Mouse (Mus musculus) spleen, postnatal 10 days (tissue): ENCODE data around the gene Wfdc6a.
"Not testable (repeated sequence)": the region's sequence is repeated elsewhere in the genome, so short reads cannot be mapped to it uniquely, and the experiment has no call there.

Experiments used
- DNase-seq, 2 experiments: peaks; one replicate each; pipeline ENCODE4 v3.0.0; 2021 to 2022; ENCODE audit warnings: low spot score in 2 of 2

Gene Wfdc6a

DNA sequence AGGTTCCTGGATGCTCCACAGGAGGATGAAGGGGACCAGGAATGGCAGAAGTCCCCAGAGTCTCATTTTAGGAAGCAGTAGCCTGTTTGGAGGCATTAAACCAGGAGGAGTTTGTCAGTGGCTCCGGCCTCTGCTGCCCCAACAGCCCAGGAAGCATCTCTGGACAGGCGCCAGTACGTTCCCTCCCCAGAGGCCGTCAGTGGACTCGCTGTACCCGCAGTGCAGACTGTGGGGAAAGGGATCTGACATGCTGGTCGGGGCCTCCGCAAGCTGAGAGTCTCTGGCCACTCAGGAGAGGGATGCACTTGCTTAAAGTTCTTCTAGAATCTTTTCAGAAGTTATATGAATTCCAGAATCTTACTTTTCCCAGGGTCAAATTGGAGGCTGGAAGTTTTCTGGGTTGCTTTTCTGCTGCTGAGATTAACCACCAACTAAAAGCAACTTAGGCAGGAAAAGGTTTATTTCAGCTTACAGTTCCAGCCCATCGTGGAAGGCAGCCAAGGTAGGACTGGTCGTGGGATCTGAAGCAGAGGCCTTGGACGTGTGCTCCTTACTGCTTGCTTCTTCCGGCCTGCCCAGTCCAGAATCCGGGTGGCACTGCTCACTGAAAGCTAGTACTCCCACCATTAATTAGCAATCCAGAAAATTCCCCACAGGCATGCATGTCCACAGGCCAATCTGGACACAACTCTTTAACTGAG is at the start of gene Wfdc6a:
Gene Wfdc6a (minus strand): TSS at position 423 of the 701 bp plus-strand sequence.
- not testable (repeated sequence) for DNase-seq

DNA sequence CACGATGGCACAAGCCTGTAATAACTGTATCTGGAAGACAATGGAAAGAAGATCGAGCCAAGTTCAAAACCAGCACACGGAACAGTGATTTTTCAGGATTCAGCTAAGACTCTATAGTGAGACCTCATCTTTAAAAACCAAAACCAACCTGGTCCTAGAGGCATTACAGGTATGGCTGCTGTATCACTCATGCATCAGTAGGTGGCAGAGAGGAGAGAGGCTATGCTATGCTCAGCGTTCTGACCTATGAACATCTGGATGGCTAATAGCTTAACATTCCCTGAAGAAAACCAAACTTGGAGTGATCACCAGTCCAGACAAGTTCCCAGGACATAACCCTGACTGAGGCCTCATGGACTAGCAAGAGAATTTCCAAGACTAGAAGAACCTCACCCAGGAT is 36.5 kb upstream of the Wfdc6a start:
- DNase-seq = no peak

DNA sequence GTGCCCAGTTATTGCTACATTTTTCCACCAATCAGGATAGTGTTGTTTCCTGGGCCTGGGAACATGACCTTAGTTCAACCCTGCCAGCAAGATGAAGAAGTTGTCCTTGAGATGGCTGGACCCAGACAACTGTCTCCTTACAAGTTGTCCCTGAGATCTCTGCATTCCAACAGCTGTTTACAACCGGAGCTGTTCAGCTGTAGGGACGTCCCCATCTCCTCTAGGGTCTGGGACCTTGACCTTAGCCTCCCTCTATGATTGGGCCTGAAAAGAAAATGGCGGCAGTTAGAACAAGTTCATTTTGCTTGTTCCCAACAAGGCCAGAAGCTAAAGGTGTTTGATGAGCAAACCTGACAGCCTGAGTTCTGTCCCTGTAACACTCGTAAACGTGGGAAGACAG is 33.8 kb upstream of the Wfdc6a start:
- no peak for DNase-seq

DNA sequence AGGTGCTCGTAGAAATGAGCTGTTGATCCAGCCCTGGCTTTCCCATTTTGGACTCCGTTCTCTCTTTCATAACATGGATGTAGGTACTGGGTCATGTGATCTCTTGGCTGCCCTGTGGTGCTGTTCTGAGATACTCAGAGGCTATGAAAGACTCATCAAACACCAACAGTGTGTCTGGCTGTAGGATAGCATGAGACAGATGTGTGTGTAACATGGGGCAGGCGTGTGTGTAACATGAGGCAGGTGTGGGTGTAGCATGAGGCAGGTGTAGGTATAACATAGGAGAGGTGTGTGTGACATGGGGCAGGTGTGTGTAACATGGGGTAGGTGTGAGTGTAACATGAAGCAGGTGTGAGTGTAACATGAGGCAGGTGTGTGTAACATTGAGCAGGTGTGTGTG is 30.1 kb upstream of the Wfdc6a start:
- no peak for DNase-seq

DNA sequence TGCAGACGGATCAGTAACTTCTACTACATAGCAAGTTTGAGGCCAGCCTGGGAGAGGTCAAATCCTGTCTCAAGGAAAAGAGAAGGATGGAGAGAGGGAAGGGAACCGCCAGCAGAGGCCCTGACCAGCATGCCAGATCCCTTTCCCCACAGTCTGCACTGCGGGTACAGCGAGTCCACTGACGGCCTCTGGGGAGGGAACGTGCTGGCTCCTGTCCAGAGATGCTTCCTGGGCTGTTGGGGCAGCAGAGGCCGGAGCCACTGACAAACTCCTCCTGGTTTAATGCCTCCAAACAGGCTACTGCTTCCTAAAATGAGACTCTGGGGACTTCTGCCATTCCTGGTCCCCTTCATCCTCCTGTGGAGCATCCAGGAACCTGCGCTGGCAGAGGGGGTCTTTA is 28.2 kb upstream of the Wfdc6a start, which contains the start of the genes Wfdc6b and Wfdc8:
Gene Wfdc6b (plus strand): TSS at position 52 of the 400 bp plus-strand sequence.
Gene Wfdc8 (minus strand): TSS at position 156 of the 400 bp plus-strand sequence.
- DNase-seq = not testable (repeated sequence)

DNA sequence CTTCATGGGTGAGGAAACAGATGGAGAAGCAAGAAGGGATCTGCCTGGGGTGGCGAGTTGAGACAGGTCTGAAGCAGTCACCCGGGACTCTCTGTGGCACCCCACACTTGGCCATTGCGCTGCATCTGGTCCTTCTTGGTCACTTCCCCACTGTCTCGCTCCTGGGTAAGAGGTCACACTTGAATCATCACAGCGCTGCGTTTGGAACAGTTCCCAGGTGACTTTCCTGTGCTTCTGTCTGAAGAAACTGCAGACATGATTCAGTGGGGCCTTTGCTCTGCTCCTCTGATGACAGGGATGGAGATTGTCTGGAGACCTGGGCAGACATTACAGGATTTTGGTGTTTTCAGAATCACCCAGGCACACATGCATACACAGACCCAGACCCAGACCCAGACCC is 23.5 kb upstream of the Wfdc6a start:
- DNase-seq = no peak

DNA sequence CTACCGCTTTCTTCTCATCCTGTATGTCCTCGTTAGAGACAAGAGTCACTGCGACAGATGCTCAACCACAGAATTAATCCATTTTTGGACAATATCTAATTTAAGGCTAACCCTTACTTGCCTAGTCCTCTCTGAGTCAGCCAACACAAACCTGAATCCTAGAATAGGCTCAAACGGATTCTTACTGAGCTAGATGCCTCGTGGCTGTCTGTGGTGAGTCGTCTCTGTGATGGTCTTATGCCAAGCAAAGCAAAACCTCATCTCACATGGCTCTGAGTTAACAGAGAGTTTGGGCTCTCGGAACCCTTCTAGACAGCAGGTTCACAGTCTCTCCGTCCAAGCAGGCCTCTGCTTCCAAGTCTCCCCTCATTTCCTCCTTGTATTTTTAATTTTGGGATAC is 19.2 kb upstream of the Wfdc6a start:
- DNase-seq = no peak

DNA sequence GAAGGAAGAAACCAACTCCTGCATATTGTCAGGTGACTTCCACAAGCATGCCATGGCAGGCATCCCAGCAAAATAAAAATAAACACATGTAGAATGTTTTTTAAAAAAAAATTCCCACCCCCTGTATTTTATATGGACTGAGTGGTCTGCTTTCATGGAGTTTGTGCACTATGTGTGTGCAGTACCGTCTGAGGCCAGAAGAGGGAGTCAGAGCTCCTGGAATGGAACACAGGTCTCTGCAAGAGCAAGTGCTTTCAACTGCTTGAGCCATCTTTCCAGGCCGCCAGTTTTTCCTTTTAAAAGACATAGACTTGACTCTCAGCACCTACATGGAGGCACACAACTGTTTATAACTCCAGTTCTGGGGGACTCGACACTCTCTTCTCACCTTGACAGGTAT is 18.2 kb upstream of the Wfdc6a start:
- no peak for DNase-seq

DNA sequence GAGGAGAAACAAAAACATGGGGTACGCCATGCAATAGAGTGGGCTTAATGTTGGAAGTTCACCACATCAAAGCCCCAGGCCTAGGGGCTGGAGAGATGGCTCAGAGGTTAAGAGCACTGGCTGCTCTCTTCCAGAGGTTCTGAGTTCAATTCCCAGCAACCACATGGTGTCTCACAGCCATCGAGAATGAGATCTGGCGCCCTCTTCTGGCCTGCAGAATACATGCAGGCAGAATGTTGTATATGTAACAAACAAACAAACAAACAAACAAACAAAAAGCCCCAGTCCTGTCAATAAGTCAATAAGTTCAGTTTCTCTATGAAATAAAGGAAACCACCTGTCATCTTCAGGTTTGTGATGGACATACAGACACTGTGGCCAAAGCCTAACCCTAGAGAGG is 14.9 kb upstream of the Wfdc6a start:
- DNase-seq = no peak

DNA sequence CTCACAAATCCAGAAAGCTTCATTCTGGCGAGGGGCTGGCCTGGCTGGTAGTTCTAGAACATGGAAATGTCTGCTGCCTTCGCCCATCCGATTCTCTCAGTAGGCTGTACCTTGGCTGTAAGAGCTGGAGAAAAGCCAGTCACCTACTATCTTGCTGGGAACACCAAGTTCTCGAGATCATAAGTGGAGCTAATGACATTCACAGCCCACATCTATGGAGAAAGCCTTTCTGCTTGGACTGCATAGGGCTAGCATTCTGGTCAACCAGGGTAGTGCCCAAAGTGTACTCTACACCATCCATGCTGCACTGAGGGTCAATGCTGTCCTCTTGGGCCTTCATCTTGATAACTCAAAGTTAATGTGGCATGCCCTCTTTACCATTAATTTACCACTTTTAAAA is 8.2 kb upstream of the Wfdc6a start, which contains the start of gene Eppin:
Gene Eppin (minus strand): TSS at position 101 of the 400 bp plus-strand sequence.
- DNase-seq = no peak

DNA sequence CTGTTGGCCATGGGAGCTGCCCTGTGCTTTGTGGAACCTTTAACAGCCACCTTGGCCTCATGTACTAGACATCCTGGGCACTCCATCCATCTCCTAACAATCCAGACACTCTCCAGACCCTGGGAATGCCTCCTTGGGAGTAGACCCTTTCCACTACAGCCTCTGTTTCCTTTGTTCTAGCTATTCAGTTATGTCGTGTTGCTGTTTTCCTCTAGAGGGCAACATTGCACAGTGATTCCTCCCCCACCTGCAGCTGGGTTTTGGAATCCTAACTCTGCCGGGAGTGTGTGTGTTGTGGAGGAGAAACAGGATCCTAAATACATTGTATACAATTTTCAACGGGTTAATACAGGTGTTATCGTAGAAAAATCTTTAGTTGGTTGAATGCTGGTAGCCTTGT is 6.8 kb upstream of the Wfdc6a start:
- no peak for DNase-seq

DNA sequence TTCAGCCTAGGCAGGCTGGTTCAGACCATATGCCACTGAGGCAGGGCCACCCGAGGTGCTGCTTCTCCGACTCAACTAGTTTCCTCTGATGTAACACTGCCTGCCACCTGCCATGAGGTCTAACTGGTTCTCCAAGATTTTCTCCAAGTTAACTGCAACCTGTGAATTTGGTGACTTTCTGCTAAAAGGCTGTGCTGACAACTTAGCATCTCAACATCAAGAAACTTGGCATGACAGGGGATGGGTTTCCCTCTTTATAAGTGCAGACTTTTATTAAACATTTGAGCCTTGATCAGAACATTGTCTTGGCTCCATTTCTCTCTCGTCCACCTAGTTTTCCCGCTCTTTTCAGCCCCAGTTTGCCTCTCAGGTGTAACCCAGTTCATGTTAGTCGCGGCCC is 11.9 kb downstream of the Wfdc6a start, which contains the start of gene Spint3:
Gene Spint3 (minus strand): TSS at position 101 of the 400 bp plus-strand sequence.
- DNase-seq = not testable (repeated sequence)

DNA sequence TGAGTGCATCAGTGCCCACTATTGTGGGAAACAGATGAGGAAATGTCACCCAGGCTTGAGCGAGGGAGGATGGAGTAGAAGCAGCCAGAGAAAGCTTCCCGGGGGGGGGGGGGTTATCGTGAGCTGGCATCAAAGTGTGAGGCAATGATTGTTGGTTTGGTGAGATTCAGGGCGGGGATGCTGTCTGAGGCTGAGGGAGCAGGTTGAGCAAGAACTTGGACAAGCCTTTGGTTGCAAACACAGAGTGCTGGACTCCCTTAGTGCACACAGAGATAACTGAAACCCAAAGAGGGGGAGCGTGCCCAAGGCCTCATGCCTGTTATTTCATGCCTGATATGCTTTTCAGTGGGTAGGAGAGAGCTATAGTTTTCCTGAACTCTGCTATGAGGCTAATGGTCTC is 17.8 kb downstream of the Wfdc6a start:
- DNase-seq = no peak

DNA sequence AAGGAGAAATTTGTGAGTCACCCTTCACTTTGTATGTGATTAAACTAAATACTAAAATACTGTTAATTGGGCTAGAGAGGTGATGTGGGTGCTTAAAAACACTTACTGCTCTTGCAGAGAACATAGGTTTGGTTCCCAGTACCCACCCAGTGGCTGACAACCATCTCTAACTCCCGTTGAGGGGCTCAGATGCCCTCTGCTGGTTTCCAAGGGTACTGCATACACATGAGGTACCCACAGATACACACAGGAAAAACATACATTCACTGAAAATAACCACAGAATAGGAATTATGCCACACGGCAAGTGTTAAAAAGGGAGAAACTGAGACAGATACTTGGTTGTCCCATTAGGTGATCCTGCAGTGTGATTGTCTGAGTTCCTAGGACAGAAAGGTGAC is 18.2 kb downstream of the Wfdc6a start:
- peak in 1 of 2 experiments; percentile 28 for DNase-seq

DNA sequence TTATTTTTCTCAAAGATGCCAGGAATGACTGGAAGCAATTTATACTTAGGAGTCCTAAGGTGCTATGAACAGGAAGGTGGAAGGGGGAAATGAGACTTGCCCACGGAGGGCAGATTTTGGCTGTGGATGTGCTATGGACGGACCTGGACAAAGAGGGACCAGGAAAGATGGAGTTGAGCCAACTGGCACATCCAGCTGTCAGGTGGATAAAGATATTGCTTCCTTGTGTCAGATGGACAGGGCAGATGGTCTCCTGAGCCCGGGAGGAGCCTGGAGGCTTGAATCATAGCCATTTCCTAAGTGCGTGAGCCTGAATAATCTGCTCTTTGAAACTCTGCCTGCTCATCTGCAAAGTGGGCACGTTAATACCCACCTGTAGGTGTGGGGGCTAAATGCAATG is 20.9 kb downstream of the Wfdc6a start:
- DNase-seq = no peak

DNA sequence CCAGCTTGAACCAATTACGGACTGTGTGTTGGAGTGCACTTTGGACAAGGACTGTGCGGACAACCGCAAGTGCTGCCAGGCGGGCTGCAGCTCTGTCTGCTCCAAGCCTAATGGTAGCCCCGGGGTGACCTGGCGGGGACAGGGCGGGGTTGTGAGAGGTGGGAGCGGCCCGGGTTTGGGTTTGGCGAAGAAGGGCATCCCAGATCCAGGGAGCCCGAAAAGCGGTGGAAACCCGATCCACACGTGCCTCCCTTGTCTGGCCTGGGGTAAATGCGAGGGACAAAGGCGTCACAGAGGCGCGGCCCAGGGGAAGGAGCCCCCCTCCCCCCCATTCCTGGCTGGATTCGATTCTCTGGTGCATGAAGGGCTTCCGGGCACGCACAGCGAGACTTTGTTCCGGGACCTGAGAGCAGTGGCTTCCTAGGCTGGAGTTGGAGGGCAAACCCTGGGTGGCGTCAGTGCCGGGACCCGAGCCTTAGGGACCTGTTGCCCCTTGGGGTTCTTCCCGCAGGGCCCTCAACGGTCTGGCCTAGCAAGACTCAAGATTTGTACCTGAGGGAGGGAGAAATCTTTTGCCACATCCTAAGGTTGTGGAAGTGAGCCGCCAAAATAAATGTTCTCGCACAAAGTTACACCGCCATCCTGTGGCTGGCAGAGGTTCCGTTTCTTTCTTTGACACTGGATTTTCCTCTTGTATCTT is 21.8 kb downstream of the Wfdc6a start:
- no peak for DNase-seq

DNA sequence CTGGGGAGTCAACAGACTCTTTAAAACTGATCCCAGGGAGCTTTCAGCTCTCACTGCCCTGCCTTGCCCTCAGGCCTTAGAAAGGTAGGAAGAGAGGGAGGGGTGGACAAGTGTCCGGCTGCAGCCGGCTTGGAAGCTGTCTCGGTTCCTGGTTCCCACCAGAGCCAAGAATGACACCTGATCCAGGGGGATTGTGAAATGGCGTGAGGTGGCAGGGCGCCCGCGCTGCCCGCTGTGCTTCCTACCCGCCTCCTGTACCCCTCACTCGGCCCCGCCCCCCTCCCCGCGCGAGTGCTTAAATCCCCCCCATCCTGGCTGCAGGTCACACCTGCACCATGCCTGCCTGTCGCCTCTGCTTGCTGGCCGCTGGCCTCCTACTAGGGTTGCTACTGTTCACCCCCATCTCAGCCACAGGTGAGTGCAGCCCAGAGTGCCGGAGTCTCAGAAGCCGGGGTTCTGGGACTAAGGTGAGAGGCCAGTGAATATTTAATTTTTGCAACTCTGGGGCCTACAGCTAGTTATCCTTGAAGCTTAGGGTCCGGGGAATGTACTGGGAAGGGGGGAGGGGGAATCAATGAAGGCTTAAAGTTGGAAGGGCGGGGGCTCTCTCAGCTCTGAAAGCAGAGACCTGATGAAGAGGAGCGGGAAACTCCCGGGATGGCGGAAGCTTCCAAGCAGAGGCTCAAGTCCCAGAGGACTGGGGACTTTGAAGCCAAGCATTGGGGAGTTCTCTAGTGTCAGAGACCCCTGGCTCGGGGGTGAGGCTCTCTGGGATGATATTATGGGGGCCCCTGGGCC is 22.7 kb downstream of the Wfdc6a start, which contains the start of gene Wfdc2:
Gene Wfdc2 (plus strand): TSS at position 23 of the 798 bp plus-strand sequence.
- no peak for DNase-seq

DNA sequence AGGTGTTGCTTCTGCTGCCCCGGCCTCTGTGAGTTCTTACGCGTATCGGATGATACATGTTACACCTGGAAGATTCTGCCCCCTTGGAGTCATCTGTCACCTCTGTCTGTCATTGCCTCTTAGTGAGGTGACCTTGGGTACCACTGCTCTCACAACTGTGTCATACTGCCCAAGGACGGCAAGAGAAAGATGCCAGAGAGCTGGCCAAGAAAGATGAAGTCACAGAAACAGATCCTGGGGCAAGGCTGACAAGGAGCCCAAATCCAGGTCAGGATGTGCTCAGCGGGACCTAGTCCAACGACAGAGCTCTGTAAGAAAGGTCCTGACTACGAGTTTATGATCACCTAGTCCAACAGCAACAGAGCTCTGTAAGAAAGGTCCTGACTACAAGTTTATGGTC is 25.1 kb downstream of the Wfdc6a start:
- no peak for DNase-seq

DNA sequence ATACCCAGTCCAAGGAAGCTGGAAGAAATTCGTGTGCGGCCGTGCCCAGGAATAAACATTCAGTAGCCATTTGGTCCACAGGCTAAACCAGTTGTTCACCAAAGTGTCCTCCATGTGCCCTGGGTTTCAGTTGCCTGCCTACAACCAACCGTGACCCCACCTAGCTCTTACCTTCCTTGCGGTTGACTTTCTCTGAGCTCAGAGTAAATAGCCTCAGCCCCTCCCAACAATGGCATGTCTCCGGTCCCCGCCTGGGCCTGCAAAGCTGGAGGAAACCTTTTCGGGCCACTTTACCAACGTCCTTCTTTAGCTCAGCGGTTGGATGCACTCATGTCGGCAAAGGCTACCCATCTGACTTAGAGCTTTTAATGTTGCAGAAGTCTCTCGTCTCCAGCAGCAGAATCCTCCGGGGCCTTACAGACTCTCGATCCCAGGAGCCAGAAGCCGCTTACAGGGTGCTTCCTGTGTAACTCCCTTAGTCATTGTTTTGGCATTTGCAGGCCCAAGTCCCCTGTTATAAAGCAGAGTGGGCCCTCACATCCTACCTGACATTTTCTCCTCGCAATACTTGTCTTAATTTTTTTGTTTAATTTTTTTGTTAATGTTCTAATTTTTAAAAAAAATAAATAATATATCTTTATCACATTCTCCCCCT is 26.1 kb downstream of the Wfdc6a start:
- no peak for DNase-seq

DNA sequence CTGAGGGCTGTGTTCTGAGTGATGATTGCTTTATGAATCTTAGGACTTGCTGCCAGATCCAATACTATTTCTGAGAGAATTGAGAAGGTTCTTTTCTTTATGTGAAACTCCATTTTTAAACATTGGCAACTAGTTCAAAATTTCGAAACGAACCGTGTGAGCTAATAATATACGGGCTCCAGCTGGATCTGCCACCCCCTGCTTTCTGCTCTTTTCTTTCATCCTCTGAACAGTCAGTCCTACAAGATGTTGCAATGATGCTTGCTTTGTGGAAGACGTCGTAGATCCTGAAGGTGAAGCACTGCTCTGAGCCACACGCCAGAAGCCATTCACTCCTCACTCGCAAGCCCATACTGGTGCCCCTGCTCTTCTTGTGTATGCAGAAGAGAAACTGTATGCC is 26.8 kb downstream of the Wfdc6a start:
- DNase-seq = no peak

DNA sequence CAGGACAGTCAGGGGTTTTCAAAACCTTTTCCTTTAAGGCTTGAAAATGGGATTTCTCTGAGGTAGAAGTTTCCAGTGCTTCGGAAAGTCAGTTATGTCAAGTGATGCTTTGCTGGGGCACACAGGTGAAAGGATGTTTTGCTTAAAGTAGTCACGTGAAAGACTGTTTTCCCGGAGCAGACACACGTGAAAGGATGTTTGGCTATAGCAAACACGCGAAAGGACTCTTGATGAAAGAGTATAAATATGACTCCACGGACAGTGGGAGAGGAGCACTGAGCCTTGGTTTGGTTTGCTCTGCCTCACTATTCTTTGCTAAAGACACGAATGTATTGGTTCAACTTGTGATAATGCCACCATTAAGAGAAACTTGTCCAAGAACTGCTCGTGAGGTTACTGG is 33.7 kb downstream of the Wfdc6a start:
- no peak for DNase-seq

DNA sequence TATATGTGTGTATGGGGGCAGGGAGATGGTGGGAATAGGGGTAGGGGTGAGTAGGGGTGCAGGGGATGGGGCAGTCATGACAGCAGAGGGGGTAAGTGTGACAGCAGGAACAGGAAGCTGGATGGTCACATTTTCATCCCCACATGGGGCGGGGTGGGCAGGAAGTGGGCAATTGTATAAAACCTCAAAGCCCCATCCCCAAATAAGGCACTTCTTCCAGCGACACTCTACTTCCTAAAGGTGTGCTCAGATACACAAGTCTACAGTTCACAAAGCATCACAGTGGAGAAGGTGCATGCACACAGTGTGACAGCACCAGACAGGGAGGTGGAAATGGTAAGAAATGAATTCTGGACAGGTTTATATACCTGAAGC is 34.4 kb downstream of the Wfdc6a start:
- DNase-seq = no peak
